Mouse (Mus musculus) Muller cell, postnatal 12 days (primary cell): Measurements from ENCODE around the gene Serpinb13.
"Not testable (repeated sequence)": the region's sequence is repeated elsewhere in the genome, so short reads cannot be mapped to it uniquely, and the experiment has no call there.

Source experiments
- DNase-seq: peaks from one replicate; pipeline ENCODE4 v3.0.0-alpha.2; 2015; ENCODE audit errors: inconsistent ontology term

Gene Serpinb13

DNA sequence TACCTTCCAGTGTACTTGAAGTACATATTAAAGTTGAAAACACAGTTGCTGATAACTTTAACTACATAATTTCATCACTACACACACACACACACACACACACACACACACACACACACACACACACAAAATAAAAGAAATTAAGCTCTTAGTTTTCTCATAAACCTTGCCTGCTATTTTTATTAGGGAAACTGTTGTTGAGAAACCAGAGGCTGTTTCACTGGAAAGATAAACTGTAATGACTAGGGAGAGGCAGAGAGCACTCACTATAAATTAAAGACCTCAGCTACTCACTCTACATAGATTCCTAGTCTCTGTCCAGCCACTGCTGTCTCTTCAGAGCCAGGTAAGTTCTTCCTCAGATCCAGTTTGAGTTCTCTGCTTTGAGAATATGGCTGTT, at the start of gene Serpinb13:
Gene Serpinb13, plus strand, starts transcription at position 301 of the 400 bp plus-strand sequence.
- no peak for DNase-seq

DNA sequence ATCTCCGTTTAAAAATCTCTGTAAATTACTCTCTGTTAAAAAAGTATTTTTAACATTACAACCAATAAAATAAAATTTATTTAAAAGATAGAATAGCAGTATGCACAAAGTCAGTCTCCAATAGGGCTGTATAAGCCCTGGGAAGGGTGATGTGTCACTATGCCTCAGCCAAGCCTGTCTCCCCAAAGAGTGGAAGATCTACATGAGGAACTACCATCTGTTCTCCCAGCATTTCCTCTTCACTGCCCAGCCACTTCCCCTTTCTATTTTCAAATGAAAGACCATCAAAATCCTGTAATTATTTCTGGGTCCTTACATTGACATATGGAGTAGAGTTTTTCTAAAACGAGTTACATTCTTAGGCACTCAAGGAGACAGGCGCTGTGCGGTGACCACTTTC, 48.8 kb upstream of the Serpinb13 start:
- DNase-seq = no peak

DNA sequence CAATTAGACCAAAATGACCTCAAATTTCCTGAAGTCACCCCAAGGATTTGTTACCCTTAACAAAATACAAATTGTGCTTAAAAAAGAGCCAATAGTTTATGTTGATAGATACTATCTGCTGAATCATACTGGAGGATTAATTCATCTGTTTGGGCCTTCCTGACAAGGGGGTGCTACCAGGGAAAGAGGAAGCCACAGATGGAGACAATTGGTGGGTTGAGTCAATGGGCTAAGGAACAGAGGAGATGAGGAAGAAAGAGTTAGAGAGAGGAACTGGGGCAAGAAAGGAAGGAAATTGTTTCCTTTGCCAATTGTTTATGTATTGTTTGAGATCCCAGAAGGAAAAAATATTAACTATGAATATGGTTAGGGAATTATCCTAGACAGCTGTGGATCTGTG, 47.1 kb upstream of the Serpinb13 start:
- DNase-seq = no peak

DNA sequence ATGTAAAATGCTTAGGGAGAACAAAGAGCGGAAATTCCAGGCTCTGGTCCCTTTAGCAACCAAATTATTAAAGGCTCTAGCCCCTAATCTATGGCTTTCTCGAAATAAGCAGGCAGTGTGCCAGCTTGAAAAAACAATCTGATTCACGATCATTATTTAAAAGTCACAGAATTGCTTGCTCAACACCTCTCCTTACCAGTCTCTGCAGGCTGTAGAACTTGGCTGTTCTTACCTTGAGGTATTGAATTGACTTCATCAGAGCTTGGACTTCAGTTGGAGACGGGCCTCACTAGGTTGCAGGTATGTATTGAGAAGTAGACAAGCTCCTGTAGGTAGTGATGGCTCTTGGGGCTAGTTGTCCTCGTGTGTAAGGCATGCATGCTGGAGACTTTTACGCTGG, 46.5 kb upstream of the Serpinb13 start, which contains the start of gene Serpinb12:
Gene Serpinb12, plus strand, starts transcription at position 185 of the 400 bp plus-strand sequence.
- no peak for DNase-seq

DNA sequence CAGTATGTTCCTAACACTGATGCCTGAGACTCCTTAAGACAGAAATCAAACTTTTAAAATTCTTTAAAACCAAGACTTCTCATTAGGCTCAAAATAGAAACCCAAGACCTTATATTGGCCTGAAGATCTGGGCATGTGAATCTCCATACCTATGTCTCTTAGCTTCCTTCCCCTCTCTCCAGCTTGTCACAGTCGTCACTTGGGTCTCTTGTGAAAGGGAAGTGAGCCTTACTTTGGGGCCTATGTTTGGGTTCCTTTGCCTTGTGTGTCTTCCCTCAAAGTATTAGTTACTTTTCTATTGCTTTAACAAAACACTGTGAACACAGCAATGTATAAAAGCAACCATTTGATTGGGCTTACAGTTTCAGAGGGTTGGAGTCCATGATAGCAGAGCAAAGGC, 33.6 kb upstream of the Serpinb13 start:
- DNase-seq = no peak

DNA sequence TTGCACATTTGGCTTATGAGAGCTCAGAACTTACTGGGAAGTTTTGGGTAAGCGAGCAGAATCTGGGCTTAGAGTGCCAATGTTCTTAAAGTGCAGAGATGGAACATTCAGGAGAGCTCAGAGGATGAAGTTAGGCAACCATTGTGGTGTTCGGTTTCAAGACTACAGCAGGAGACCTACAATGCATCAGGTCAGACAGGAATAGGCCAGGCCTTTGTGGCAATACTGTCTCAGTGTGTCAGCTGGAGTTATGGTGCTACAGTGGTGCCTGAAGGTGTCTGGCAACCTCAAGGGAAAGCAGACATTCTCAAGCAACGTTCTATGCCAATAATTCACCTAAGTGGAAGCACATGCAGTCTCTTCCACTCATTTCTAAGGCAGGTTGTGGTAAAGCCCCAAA, 20.8 kb upstream of the Serpinb13 start:
- DNase-seq = no peak

DNA sequence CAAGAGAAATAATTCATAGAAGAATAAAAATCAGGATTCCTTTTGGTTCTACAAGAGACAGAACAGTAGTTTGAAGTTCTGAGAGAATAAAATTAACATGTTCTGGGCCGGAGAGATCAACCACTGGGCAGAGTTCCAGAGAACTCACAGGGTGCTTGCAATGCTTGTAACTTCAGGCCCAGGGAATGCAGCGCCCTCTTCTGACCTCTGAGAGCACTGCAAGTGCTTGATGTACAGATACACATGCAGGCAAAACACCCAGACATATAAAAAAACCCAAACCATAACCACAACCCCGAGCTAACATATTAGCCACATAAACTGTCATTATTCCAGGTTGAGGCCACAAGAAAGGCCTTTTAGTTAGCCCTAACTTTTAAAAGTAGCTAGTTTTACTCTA, 19.8 kb upstream of the Serpinb13 start:
- DNase-seq = no peak

DNA sequence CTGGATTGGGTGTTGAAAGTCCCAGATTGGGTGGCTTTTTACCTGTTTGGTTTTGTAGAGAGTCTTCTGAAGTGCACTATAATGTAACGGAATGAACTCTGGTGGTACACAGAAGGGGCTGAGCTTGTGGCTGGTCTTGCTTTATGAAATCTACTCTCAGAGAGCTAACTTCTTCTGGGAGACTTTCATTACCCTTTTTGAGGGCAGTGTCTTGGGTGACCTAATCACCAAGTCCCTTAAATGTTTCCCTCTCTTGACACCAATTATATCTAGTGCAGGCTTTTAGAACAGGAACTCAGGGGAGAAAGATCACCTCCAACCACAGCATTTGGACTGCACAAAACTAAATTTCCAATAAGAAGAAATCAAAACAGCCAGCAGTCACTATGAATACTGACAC, 2.3 kb downstream of the Serpinb13 start:
- DNase-seq = no peak

DNA sequence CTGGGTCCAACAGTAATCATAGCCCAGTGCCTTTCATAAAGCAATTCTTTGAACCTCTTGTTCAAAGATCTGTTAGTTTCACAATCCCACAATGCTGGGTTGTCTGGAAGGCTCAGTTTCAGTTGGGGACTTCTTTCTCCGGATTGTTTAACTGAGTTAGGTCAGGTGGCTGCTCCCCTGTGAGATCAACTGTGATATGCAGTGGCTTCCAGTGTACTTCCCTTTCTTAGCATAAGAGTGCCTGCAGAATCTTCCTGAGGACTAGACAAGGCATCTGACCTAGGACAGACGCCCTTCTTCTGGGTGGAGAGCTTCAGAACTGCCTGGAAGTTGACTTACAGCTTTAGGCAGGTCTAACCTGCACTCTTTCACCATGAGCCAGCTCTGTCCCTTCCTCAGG, 3.1 kb downstream of the Serpinb13 start:
- no peak for DNase-seq

DNA sequence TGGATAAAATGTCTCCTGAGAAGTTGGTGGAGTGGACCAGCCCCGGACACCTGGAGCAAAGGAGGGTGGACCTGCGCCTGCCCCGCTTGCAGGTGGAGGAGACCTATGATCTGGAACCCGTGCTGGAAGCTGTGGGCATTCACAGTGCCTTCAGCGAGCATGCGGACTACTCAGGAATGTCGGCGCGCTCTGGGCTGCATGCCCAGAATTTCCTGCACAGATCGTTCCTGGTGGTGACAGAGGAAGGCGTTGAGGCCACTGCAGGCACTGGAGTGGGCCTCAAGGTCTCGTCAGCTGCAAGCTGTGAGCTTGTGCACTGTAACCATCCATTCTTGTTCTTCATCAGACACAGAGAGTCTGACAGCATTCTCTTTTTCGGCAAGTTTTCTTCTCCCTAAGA, 19.6 kb downstream of the Serpinb13 start:
- peak; percentile 43 for DNase-seq

DNA sequence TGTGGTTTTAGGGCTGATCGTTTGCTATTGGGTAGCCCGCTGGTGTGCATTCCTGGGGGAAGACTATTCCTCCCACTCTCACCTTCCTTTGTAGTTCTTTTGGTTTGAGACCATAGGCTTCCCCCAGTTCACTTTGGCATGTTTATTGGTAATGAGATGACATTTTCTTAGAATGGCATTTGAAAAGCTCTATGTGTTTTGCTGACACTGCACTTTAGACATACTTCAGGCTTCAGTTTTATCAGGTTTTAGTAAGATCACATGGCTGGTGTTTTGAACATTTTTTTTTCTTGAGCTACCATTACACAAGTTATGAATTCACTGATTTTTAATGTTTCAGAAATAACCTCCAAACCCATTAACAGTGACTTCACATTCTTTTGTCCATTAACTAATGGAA, 21.0 kb downstream of the Serpinb13 start:
- DNase-seq = no peak

DNA sequence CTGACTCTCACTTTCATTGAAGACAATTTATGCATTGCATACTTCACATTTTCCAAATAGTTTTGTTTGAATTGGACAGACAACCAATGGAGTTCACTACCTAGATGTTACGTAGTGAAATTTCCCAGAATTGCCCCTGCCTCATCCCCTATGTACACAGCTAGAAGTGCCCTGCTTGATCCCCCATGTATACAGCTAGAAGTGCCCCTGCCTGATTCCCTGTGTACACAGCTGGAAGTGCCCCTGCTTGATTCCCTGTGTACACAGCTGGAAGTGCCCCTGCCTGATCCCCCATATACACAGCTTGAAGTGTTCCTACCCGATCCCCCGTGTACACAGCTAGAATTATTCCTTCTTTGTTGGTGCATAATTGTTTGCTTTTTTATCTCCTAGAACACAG, 25.5 kb downstream of the Serpinb13 start:
- no peak for DNase-seq

DNA sequence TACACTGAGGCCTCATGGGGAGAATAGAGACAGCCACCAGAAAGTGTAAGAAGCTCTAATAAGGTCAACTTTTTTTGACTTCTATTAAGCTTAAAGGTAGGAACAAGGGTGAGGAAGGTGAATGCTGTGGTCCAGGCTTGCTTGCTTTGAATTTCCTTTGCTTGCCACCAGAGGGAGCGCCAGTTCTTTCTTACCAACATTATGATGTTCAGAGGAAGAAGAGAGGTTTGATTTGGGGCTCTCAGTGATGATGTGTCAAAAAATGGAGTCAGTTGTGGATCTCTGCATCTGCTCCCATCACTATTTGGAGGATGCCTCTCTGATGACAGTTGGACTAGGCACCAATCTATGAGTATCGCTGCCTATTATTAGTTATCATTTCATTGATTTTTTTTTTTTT, 33.7 kb downstream of the Serpinb13 start:
- peak; percentile 17 for DNase-seq

DNA sequence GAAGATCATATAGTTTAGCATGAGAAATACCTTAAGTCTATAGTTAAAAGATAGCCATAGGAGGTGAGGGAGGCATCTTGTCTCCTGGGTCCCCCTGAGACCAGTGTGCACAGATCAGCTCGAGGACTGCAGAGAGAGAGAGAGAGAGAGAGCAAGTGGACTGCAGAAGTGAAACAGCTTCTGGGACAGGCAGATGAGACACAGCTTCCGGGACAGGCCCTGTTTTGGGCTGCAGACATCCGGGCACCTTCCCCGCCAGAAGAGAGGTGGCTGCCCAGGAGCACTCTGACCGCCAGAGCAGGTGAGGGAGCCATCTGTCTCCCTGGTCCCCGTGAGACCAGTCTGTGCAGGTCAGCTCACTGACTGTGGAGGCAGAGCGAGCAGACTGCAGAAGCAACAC, 34.4 kb downstream of the Serpinb13 start:
- DNase-seq = no peak

DNA sequence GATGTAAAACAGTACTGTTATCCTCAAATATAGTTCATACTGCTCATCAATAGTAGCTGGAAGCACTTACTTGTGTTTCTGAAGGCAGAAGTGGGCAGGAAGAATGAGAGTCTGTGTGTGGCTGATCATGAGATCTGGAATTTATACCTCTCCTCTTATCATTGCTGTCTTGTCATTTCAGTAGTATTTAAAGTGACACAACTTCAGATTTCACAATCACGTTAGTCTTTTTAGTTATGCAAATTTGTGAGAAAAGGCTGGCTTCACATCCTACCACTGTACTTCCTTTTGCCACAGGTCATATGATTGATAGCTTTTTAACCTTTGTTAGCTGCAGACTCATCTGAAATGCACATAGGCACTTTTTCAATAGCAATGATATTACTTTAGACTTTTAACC, 45.1 kb downstream of the Serpinb13 start:
- DNase-seq = no peak

DNA sequence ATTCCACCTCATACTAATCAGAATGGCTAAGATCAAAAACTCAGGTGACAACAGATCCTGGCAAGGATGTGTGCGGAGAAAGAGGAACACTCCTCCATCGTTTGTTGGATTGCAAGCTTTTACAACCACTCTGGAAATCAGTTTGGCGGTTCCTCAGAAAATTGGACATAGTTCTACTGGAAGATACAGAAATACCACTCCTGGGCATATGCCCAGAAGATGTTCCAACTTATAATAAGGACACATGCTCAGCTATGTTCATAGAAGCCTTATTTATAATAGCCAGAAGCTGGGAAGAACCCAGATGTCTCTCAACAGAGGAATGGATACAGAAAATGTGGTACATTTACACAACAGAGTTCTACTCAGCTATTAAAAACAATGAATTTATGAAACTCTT, 53.5 kb downstream of the Serpinb13 start:
- not testable (repeated sequence) for DNase-seq
